Mouse (Mus musculus) induced T-regulatory cell, adult 2 months (primary cell): Measurements from ENCODE around the gene Tyr.
"Not testable (repeated sequence)": the region's sequence is repeated elsewhere in the genome, so short reads cannot be mapped to it uniquely, and the experiment has no call there.

Source experiments
- DNase-seq: peaks from one replicate; pipeline ENCODE4 v3.0.0-alpha.2; 2012; ENCODE audit warnings: low read depth

Tyr gene

DNA sequence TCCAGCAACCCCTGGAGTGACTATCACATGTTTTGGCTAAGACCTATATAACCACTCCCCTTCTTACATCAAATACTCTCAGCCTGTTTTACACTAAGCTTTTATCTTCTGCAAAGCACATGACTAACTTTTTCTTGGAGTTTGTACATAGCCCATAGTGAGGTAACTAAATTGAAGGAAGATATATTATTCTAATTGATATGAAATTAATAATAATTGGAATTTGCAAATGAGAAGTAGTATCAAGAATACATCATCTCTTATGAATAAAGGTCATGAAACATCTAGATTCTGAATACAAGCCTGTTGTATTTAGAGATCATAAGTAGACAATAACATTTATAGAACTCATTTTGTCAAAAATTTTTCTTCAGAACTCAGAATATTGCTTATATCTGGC lies at the start of gene Tyr:
Tyr (minus strand) TSS at position 101 of the 400 bp plus-strand sequence.
- DNase-seq: no peak

DNA sequence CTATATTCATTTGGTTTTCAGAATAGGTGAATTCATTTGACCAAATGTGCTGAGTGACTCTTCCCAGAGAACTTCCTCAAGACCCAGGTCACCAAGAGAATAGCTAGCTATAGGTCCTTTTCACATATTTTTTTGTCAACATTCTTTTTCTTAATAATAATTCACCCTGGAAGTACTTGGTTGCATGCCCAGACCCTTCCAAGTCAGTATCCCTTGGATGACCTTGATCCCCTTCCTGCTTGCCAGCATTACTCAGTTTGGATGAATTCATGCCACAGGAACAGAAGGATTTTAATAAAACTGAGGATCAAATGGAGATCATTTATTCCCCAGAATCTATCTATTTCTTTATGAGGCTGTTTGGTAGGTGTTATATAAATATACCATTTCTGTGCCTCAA lies 45.7 kb upstream of the Tyr start:
- DNase-seq: no peak

DNA sequence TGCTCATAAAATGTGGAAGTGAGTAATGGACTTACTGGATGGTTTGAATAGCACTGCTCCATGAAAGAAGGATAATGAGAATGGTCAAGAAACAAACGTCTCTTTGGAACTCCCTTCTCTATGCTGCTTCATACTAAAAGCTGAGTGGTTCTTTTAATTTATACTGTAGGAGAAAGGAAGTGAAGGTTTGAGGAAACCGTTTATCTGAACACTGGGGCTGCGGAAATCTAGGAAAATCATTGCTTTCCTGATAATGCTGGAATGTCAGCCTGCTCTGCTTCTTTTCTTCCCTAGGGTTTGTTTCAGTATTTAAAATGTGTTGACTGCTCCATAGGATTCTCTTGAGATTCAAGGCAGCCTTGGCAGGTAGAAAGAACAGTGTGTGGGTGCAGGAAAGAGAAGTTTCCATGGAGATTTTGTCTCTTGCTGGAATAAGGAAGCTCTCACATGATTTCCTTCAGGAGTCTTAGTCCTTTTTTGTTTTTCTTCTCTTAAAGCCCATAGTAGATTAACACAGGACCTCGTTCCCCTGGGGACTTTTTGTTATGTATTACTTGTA lies 891 bp upstream of the Tyr start:
- no peak for DNase-seq

DNA sequence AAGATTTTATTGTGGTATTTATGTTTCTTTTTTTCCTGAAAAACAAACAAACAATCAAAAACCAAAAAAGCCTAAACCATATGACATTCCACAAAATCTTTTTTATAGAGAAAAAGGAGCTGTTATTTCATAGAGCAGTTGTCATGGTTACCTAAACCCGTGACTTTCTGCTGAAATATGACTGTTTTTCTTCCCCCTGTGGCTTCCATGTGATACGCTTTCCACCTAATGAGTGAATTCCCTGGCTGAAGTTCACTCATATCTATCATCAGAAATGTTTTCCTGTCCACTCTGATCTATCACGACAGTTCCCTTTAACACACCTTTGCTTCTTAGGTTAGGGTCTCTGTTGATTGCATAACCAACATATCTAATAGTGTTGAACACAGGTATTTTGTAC lies 5.3 kb downstream of the Tyr start:
- no peak for DNase-seq

DNA sequence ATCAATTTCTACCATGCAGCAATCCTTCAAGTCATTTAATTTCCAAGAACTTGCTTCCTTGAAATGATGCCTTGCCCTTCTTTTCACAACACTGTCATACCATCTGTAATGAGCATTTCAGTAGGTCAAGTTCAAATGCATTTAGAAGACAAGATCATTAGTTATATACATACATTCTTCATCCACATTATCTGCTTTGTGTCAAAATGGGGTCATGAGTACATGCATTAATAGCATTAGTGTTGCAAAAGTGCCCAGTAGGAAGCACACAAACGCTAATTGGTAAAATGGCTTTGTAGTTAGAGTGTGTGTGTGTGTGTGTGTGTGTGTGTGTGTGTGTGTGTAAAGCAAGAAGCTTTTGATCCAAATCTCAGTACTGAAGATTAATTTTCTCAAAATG lies 80.0 kb downstream of the Tyr start:
- no peak for DNase-seq

DNA sequence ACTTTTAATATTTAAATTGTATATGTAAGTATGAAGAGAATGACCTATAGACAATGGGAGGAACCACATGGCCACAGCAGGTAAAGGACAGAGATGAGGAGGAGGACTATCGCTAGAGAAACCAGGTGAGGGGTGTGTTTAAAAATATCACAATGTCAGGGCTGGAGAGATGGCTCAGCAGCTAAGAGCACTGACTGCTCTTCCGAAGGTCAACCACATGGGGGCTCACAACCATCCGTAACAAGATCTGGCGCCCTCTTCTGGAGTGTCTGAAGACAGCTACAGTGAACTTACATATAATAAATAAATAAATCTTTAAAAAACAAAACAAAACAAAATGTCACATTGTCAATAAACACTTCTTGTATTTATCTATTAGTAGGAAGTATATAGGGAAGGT lies 81.9 kb downstream of the Tyr start:
- not testable (repeated sequence) for DNase-seq

DNA sequence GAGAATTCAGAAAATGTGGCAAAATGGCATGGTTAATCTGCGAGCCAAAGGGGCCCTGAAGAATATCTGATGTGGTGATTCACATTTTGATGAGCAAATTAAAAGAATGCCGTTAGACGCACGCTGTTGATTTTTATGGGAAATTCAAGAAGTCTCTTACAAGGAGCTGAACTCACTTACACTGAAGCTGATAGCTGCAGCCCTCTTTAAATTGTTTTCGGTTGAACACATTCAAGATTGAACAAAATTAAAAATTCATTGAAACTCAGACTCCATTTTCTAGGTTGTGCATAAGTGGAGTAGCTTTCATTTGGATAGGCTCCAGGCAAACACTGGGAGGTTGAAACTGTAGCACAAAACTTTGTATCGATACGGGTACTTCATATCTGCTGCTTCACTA lies 96.3 kb downstream of the Tyr start:
- DNase-seq: no peak

DNA sequence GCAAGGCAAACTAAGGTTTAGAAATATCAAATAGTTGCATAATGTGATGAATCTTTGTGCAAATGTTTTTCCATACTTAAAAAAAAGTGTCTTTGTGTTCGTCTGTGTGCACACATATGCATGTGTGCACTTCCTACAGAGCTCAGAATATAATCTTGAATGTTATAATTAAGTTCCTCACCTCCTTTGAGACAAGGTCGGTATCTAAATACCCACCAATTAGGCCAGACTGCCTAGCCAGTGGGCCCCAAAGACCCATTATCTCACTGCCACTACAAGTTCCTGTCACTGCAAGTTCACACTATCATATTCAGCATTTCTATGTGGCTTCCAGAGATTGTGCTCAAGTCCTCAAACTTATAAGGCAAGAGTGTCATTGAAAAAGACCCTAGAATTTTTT lies 118.4 kb downstream of the Tyr start:
- no peak for DNase-seq
